Mouse (Mus musculus) lung, postnatal 14 days (tissue): ENCODE measurements around the gene Trip12.

Source experiments
- DNase-seq: peaks from one replicate; pipeline ENCODE4 v3.0.0; 2021

The Trip12 gene

DNA sequence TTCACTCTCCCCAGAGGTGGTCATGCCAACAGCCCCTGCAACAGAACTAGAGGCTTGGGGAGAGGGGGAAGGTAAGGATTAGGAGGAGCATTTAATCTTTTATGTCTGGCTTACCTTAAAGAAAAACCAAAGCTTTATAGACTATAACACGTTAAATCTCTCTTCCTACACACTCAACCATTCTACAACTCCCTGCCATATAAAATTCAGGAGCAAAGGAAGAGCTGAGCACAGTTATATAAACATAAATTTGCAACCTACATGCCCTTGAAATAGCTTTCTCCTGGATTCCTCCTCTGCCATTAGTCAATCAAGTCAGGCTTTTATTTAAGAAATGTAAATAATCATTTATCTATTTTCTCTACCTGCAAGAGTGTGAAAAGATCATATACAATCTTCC lies 62.9 kb downstream of the Trip12 start:
- DNase-seq: no peak

DNA sequence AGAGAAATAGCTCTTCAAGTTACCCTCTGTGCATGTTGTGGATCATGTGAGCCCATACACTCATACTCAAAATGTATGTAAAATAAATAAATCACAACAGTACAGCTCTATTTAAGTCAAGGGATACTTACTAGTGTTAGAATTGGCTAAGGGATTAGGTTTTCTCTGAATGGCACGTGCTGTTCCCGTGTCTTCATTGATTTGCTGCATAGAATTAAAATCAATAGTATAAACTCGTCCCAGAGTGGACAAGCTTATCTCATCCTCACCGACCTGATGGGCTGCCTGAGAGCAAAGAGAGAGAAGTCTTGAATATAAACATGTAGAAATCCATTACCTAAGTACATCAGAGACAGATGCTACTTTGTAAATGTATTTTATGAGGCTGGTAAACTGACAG lies 81.5 kb downstream of the Trip12 start:
- DNase-seq: no peak

- no peak for DNase-seq
Measured at GRCm38 (mm10) chr1:84742156-84742555, 98.2 kb downstream of the Trip12 start.

DNA sequence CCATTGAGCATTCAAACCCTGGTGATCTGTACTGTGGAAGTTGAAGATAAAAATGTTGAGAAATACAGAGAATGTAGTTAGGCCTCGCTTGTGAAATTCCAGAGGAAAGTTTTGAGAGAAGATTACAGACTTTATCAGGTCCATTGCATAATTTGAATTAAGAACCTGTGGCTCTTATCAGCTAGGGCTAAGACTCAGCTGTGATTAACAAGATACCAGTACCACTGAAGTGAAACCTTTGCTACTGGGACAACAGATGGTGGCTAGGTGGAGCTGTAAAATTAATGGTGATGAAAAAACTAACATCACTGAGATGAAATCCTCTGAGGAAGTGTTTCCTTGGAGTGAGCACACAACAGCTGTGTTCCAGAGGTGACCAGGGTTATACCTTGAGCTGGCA lies 100.2 kb downstream of the Trip12 start:
- no peak for DNase-seq

- DNase-seq: no peak
Measured at GRCm38 (mm10) chr1:84737097-84737496, 103.2 kb downstream of the Trip12 start.

- no peak for DNase-seq
Measured at GRCm38 (mm10) chr1:84733799-84734198, 106.5 kb downstream of the Trip12 start.

GRCm38 (mm10) chr1:84731763-84732162 lies 108.6 kb downstream of the Trip12 start:
- no peak for DNase-seq

- DNase-seq: no peak
Measured at GRCm38 (mm10) chr1:84722841-84723240, 117.5 kb downstream of the Trip12 start.

DNA sequence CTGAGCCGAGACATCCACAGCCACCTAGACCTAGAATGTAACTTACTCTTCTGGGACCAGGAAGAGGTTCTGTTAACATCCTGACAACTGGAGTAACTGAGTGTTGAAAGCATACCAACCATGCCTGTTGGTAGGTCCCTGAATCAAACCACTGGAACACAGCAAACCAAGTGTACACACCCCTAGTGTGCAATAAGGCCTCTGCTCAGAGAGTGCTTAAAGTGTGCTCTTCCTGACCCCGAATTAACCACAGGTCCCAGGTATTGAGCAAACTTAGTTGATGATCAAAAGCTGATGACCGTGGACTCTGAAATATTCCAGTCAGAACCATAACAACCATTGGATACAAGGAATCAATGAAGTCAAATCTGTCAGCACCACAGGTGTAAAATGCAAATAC lies 117.9 kb downstream of the Trip12 start:
- DNase-seq: no peak

GRCm38 (mm10) chr1:84721942-84722341 lies 118.4 kb downstream of the Trip12 start:
- no peak for DNase-seq

GRCm38 (mm10) chr1:84709810-84710785 lies 130.2 kb downstream of the Trip12 start:
- DNase-seq: no peak

DNA sequence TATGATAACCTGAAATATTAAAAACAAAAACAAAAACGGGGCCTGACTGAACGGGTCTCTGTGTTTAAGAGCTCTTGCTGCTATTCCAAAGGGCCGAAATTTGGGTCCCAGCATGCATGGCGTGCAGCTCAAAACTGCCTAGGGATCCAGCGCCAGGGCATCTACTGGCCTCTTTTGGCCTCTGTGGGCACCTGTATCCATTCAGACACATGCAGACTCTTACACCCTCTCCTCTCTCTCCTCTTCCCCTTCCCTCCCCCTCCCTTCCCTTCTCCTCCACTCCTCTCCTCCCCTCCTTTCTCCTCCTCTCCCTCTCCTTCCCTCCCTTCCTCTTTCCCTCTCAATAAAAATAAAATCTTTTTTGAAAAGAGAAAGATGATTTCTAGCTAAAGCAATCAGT lies 130.9 kb downstream of the Trip12 start:
- DNase-seq: no peak

DNA sequence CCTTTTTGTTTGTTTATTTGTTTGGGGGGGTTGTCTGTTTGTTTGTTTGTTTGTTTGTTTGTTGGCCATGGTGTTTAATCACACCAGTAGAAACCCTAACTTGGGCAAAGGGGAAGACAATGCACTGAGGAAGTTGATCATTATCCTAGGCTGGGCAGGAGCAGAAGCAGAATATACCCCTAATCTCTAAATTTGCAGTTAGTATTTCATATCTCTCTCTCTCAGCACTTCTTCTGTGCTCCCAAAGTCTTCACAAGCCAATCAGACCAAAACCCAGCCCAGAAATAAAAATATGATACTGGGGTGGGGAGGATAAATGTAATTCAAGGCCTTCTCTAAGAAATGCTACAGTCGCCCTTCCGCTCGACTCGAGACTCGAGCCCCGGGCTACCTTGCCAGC lies 140.1 kb downstream of the Trip12 start:
- no peak for DNase-seq

- DNase-seq: peak; percentile 13
Measured at GRCm38 (mm10) chr1:84697136-84697535, 143.2 kb downstream of the Trip12 start.

DNA sequence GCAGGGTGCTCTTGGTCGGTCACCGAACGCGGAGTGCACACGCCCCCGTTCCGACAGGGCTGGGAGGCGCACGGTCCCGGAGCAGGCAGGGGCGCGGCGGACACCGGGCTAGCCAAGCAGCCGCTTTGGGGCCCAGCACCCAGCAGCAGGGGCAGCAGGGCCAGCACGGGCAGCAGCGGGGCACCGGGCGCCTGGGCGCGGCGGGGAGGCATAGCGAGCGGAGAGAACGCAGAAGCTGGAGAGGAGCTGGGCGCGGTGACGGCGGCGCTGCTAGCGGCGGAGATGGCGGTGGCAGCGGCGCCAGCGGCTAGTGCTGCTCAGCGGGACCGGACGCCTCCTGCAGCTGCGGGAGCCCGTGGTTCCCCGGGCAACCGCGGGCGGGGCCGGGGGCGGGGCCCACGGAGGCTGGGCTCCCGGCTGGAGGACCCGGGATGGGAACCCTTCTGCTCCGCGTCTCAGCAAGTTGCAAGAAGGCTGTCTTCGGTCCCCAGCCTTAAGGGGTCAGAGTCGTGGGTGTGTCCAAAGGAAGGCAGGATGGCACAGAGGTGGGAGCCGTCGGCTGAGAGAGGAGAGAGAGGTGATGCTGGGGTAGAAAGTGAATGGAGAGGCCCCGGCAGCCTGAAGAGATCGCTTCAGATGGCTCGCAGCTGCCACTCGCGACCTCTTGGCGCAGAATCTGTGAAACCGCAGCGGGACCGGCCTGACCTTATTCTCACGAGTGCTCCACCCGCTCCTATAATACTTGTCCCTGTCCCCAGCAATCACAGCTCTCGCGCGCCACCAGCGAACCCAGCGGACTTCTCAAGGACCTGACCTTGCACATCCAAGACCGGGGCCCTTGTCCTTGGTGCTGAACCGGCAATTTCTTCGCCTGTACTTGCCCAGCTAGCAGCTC lies 144.6 kb downstream of the Trip12 start, which contains the start of gene Dner:
TSS of gene Dner (minus strand) at position 705 of the 895 bp plus-strand sequence.
- peak; percentile 73 for DNase-seq

DNA sequence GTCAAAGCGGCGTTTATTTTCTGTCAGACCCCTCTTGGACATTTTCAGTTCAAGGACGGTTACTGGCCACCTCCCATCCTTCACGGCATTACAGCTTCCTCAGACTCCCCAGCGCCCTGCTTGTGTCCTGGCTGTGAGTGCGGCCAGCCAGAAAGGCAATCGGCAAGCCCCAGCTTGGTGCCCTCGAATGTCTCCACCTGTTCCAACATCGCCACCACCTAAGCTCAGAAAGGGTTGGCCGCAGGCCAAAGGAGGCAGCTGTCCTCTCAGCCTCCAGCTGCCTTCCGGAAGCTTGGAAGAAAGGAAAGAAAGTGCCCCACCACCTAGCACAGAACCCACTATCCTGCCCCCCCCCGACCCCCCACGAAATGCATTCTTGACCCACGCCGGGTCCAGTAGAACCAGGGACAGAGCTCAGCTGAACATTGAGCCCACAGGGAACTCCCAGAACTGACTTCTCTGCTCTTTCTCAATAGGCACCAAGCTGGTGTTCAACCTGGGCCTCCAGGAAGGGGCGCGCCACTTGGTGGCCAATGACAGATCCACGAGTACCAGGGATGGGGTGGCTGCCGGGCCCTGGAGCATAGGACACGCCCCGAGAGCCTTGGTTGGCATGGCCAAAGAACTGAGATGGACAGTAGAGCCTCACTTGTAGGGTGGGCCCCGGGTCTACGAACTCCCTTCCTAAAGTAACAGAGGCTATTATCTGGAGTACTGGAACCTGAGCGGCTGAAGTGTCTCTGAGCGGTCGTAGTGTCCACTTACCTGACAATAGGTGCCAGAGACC lies 145.4 kb downstream of the Trip12 start:
- no peak for DNase-seq

GRCm38 (mm10) chr1:84677910-84678309 lies 162.4 kb downstream of the Trip12 start:
- no peak for DNase-seq
